Mouse (Mus musculus) retina, postnatal 7 days (tissue): ENCODE measurements around the gene Cdkal1.

Experiments used
- DNase-seq: peaks from one replicate; pipeline ENCODE4 v3.0.0-alpha.2; 2012; ENCODE audit warnings: low read depth, low spot score

Cdkal1 gene

DNA sequence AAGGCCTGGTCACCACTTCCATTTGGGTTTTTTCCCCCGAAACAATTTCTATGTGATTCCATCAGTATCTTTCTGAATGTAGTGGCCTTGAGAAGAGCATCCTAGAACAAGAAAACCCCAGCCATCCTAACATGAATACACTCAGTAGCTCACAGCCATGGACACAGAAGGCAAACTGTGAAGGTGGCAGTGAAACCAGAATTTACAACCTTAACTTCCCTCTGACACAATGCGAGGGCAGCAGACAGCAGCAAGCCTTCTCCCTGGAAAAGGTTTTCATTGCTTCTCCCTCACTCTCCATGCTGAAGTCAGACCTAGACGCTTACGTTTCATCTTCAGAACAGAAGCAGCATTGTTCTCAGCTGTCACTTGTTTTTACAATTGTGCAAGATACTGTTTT is 87.9 kb downstream of the Cdkal1 start:
- DNase-seq: no peak

DNA sequence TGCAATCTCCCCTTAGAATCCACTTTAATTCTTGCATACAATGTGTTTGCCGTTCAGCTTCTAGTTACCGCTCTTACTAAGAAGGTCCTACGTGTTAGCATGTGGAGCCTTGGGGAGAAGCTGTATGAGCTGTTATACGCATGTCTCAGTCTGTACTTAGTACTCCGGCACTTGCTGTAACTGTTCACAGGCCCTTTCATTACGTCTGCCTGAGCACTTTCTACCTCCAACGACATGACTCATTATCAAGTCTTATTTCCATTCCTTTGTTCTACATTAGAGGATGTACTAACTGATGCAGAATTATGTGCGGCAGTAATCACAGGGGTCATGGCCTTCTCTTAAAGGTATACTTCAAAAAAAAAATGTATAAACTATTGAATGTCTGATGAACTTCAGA is 89.1 kb downstream of the Cdkal1 start:
- no peak for DNase-seq

DNA sequence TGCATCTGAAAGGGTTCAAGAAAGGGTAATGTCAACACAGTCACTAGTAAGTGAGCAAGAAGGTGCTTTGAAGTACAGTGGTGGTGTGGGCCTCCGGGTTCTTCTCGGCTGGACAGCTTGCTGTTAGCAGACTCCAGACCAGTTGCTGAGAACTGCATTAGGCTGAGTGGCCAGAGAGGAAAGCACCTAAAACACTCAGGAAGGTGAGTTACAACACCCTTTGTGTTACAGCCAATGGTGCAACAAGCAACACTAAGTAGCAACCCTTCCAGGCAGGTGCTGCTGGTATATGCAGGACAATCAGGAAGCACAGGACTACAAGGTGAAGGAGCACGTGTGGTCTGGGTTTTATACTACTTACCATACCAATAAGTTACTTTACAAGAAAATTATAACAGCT is 90.2 kb downstream of the Cdkal1 start:
- DNase-seq: no peak

GRCm38 (mm10) chr13:29759691-29760467 is 95.6 kb downstream of the Cdkal1 start:
- no peak for DNase-seq

DNA sequence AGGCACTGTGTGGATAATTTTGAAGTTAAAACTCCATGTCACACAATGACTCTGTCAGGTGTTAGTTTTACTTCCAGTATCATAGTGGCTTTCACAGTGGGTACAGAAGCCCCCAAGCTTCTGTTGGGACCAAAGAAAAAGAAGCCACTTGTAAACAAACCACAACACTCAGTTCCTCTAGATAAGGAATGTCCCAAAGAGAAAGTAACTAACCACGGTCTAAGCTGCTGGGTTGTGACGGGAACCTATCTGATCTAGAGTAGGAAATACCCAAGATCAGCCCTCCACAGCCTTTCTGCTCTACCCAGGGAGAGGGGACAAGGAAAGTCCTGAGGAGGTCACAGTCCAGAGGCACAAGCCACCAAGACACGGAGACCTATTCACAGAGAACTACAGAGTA is 99.4 kb downstream of the Cdkal1 start:
- DNase-seq: no peak

DNA sequence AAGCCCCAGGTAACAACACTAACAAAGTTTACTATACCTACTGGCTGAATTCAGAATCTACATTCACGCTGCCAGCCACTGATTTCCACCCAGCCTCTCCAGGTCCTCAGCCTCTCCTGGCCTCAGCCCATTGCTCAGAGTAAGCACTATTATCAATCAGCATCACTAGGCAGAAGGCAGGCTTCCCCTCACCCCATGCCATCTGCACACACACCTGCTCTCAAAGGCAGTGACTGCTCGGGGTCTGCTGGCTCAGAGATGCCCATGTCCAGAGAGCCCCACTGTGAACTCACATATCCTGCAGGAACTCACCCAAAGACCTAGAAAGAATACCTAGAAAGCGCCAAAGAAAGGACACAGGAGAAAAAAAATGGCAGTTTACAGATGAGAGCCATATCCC is 102.2 kb downstream of the Cdkal1 start:
- no peak for DNase-seq

GRCm38 (mm10) chr13:29752061-29752460 is 103.4 kb downstream of the Cdkal1 start:
- DNase-seq: no peak

DNA sequence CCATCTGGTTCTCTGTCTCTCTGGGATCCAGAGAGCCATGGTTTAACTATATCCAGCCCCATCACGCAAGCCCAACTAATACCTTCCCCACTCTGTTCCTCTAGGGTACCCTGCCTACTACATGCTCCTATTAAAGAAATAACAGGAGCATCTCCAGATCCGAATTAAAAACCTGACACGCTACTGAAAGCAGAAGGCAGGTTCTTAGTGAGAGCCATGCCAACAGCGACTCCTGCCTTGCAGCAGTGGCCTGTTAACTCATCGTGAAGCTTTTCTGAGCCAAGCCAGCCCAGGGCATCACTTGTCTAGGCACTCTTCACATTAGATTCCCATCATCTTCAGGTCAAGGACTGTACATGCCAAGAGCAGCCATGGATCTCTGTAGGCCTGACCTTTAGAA is 104.3 kb downstream of the Cdkal1 start:
- no peak for DNase-seq

- no peak for DNase-seq
These were observed 108.2 kb downstream of the Cdkal1 start for GRCm38 (mm10) chr13:29747347-29747647.

DNA sequence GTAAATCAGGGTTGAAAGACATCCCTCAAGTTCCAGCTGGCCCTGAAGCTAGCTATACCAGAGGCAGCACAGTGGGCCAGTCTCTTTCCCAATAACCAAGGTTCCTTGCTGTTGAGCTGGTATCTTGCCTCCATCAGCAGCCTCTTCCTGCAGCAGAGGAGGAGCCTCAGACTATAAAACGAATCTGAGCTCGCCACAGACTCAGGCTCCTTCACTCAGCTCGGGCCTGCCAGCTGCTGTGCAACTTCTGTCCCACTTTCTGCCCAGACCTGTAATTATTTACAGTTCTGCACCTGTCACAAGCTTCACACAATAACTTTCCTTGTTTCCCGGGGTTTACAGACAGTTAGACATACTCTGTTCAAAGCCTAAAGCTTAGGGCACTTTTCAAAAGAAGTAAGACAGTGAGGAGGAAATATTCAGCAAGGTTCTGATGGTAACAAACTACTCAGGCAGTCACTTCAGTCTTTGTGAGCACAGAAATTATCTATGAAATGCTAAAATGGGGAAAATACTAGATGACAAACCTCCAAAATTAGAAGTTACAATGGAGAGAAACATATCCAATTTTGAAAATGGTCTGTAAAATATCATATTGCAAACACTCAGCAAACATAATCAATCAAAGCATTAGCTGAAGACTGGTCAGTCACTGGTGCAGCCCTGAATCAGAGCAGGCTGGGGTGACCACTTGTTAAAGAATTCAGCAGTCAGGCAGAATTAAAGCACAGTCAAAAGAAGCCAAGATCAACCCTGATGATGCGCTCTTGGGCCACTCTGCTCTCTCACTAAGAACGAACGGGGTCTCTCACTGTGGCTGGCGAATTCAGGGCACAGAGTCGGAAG is 108.8 kb downstream of the Cdkal1 start:
- no peak for DNase-seq

GRCm38 (mm10) chr13:29745073-29745472 is 110.4 kb downstream of the Cdkal1 start:
- DNase-seq: no peak

- no peak for DNase-seq
These were observed 111.3 kb downstream of the Cdkal1 start for GRCm38 (mm10) chr13:29744188-29744587.

DNA sequence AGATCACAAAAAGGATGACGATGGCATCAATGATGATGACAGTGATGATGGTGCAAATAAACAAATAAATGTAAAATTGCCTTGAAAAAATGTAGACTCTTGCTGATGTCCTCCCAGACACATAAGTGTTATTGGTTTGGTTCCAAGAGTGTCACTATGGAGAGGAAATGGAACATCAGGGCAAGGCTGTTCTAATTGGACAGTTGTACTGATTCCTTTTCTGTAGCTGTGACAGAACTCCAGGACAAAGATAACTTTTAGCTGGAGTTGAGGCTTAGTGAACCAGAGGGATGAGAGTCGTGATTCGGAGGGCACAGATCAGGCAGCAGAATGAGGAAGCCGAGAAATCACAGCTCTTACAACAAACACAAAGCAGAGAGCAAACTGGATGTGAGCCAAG is 111.7 kb downstream of the Cdkal1 start:
- DNase-seq: no peak

- DNase-seq: no peak
These were observed 117.6 kb downstream of the Cdkal1 start for GRCm38 (mm10) chr13:29737675-29738461.

GRCm38 (mm10) chr13:29734496-29734895 is 121.0 kb downstream of the Cdkal1 start:
- DNase-seq: no peak

DNA sequence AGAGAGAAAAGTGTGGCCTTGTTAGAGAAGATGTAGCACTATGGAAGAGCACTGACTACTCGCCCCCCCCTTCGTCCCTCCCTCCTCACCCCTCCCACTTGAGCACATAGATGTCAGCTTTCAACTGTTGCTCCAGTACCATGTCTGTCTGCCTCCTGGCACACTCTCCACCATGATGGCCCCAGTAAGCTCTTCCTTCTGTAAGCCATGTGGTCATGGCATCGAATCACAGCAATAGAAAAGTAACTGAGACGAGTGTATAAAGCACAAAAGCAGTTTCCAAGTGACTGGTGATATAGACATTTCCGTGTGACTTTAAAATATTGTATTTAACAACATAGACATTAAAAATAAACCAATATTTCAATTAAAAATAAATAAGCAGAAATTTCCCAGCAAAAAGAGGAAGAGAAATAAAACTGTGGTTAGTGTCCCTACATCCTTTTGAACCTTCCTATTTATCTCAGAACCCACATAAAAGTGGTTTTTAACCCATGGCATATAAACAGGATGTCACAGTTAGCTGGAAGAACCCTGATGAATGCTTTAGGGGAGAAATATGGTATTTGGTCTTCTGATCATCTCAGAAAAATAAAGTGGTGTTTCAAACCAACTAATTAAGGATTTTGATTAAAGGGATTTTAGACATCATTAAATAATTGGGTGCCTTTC is 129.2 kb downstream of the Cdkal1 start:
- no peak for DNase-seq

DNA sequence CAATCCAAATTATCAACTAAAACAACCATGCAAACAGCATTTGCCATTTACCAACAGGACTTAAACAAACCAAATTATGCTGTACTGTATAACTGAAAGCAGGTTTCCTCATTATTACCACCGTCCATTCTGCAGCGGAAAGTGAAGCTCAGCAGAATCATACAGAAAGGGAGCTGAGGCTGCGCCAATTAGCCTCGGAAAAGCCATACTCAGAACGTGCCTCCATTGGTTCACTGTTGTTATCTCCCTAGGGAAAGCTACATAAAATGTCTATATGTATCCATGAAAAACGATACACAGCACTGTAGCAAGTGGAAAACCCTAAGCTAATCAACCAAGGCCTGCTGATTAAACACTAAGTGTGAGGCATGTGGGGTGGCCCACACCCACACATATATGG is 130.6 kb downstream of the Cdkal1 start:
- DNase-seq: no peak

DNA sequence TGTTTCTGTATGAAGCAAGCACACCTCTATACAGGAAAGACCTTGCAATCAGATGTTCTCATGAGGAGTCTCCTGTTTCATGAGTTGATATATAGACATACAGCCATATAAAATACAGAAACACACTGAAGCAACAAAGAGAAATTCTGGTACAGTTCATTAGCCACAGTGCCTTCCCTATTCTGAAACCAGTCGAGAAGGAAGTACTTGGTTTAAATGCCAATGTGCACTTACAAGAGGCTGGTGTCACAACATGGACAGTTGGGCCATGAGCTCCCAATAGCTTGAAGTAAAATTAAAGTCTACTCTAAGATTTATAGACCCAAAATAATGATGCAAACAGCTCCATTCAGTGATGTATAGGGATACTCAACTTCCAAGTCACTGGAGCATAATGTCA is 132.3 kb downstream of the Cdkal1 start:
- no peak for DNase-seq

- DNase-seq: no peak
These were observed 134.3 kb downstream of the Cdkal1 start for GRCm38 (mm10) chr13:29721206-29721605.

- no peak for DNase-seq
These were observed 138.9 kb downstream of the Cdkal1 start for GRCm38 (mm10) chr13:29716550-29716949.

GRCm38 (mm10) chr13:29715241-29715841 is 140.1 kb downstream of the Cdkal1 start:
- no peak for DNase-seq
